Mouse (Mus musculus) embryonic facial prominence, embryonic 13.5 days (tissue): ENCODE results near the gene Dcaf17. TPM values are rescaled to one million over a fixed set of nuclear protein-coding genes. Genes with fewer than 3 reads are reported as not detected.
A peak's percentile ranks its signal among the peaks of the same experiment; 100 is the strongest.

Experiments
- ATAC-seq: fragments of 200-750 bp; cut with Nextera tagmentation; 2 replicates; pipeline ENCODE4 v1.8.0; 2017; ENCODE audit warnings: low read depth; ENCODE audit not compliant: insufficient number of reproducible peaks, insufficient read depth, low FRiP score, low TSS enrichment
- H3K27ac ChIP-seq: fragments of 300-500 bp; sonication (generic); 2 replicates; pipeline ENCODE4 v1.5.1; 2015; ENCODE audit warnings: moderate library complexity, mild to moderate bottlenecking, inconsistent platforms
- H3K27me3 ChIP-seq: fragments of 300-500 bp; sonication (generic); 2 replicates; pipeline ENCODE4 v1.6.1; 2015; ENCODE audit warnings: mild to moderate bottlenecking, inconsistent platforms
- H3K36me3 ChIP-seq: fragments of 300-500 bp; sonication (generic); 2 replicates; pipeline ENCODE4 v1.6.1; 2015; ENCODE audit warnings: mild to moderate bottlenecking, inconsistent platforms
- H3K4me1 ChIP-seq: fragments of 300-500 bp; sonication (generic); 2 replicates; pipeline ENCODE4 v1.6.1; 2015; ENCODE audit warnings: inconsistent platforms
- H3K4me2 ChIP-seq: fragments of 300-500 bp; sonication (generic); 2 replicates; pipeline ENCODE4 v1.6.1; 2015; ENCODE audit warnings: moderate library complexity, mild to moderate bottlenecking, inconsistent platforms
- H3K4me3 ChIP-seq: fragments of 300-500 bp; sonication (generic); 2 replicates; pipeline ENCODE4 v1.5.1; 2015; ENCODE audit warnings: mild to moderate bottlenecking, inconsistent platforms
- H3K9ac ChIP-seq: fragments of 300-500 bp; sonication (generic); 2 replicates; pipeline ENCODE4 v1.6.1; 2015; ENCODE audit warnings: mild to moderate bottlenecking, inconsistent platforms
- H3K9me3 ChIP-seq: fragments of 300-500 bp; sonication (generic); 2 replicates; pipeline ENCODE4 v1.6.1; 2016; ENCODE audit warnings: inconsistent platforms
- whole genome bisulfite sequencing: fragments of 180-500 bp; shearing (Covaris S2); methylation state at CpG from one replicate; pipeline ENCODE4 v1.1.7; 2015; ENCODE audit warnings: mixed read lengths; 5-methylcytosine and 5-hydroxymethylcytosine counted together
- polyA plus RNA-seq: library from polyadenylated mRNA; unstranded; fragments of >200 nt; fragmentation: Nextera tagmentation; extraction: Ambion mirVana; gene quantifications from 2 replicates; pipeline ENCODE4 v1.2.1, GENCODE M21; 2015

Dcaf17 gene
- 34.5 and 38.6 TPM in 2 replicates for polyA plus RNA-seq

- H3K4me1 ChIP-seq: peaks cover 13% of the 10 kb centered on the region
- no peaks in the 10 kb centered on the region for H3K27me3 ChIP-seq
- H3K9ac ChIP-seq: peak within 1 kb of the TSS; percentile 92
- H3K27ac ChIP-seq: peak within 1 kb of the TSS; percentile 96
- H3K36me3 ChIP-seq: peaks cover 15% of the 10 kb centered on the region
- H3K4me2 ChIP-seq: peak within 1 kb of the TSS; percentile 76
- no peaks in the 10 kb centered on the region for H3K9me3 ChIP-seq
- peak; percentile 96 for ATAC-seq
- H3K4me3 ChIP-seq: peak within 1 kb of the TSS; percentile 90
- WGBS: under 1% methylated on average over 57 of the region's 57 CpGs
Observed at GRCm38 (mm10) chr2:71055300-71056114, at the start of gene Dcaf17, which contains the start of gene Mettl8. Dcaf17 (plus strand) TSS chr2:71055328. Mettl8 (minus strand) TSS chr2:71055583.

- H3K4me2 ChIP-seq: no peak overlapping the region
- no peaks in the 10 kb centered on the region for H3K27me3 ChIP-seq
- no peak overlapping the region for H3K27ac ChIP-seq
- ATAC-seq: no peak
- no peaks in the 10 kb centered on the region for H3K4me1 ChIP-seq
- no peak overlapping the region for H3K9ac ChIP-seq
- WGBS: 91% methylated on average over 1 of the region's 1 CpGs
- no peaks in the 10 kb centered on the region for H3K36me3 ChIP-seq
- H3K4me3 ChIP-seq: no peak overlapping the region
- 0 out of 2 replicates have a peak, but pooled peaks cover 4% of the 10 kb centered on the region for H3K9me3 ChIP-seq
Observed at GRCm38 (mm10) chr2:71011816-71012215, 43.3 kb upstream of the Dcaf17 start.

GRCm38 (mm10) chr2:71013521-71013920 lies 41.6 kb upstream of the Dcaf17 start:
- Histone ChIP-seq H3K4me1 (no peaks in the 10 kb centered on the region), H3K27ac (no peak overlapping the region), H3K9me3 (0 out of 2 replicates have a peak, but pooled peaks cover 4% of the 10 kb centered on the region), H3K4me3 (no peak overlapping the region), H3K9ac (no peak overlapping the region), H3K27me3 (no peaks in the 10 kb centered on the region), H3K36me3 (no peaks in the 10 kb centered on the region), H3K4me2 (no peak overlapping the region)
- 93% methylated on average over 7 of the region's 7 CpGs for WGBS
- no peak for ATAC-seq

GRCm38 (mm10) chr2:71019277-71019676 lies 35.9 kb upstream of the Dcaf17 start:
- H3K9ac ChIP-seq: no peak overlapping the region

GRCm38 (mm10) chr2:71019704-71020375 lies 35.3 kb upstream of the Dcaf17 start:
- H3K4me1 ChIP-seq: 0 out of 2 replicates have a peak, but pooled peaks cover 2% of the 10 kb centered on the region
- ATAC-seq: no peak
- no peak overlapping the region for H3K9ac ChIP-seq
- WGBS: 70% methylated on average over 8 of the region's 8 CpGs
- no peaks in the 10 kb centered on the region for H3K9me3 ChIP-seq
- no peaks in the 10 kb centered on the region for H3K36me3 ChIP-seq
- H3K4me3 ChIP-seq: no peak overlapping the region
- no peaks in the 10 kb centered on the region for H3K27me3 ChIP-seq
- no peak overlapping the region for H3K4me2 ChIP-seq
- no peak overlapping the region for H3K27ac ChIP-seq

More at GRCm38 (mm10) chr2:71019277-71019676, 35.9 kb upstream of the Dcaf17 start:
- Histone ChIP-seq H3K27ac (no peak overlapping the region), H3K27me3 (no peaks in the 10 kb centered on the region), H3K4me1 (0 out of 2 replicates have a peak, but pooled peaks cover 2% of the 10 kb centered on the region), H3K4me2 (no peak overlapping the region), H3K36me3 (no peaks in the 10 kb centered on the region), H3K4me3 (no peak overlapping the region), H3K9me3 (no peaks in the 10 kb centered on the region)
- no peak for ATAC-seq
- WGBS: 76% methylated on average over 9 of the region's 9 CpGs

GRCm38 (mm10) chr2:71020674-71021073 lies 34.5 kb upstream of the Dcaf17 start:
- WGBS: 77% methylated on average over 8 of the region's 8 CpGs
- no peak overlapping the region for H3K4me3 ChIP-seq
- peaks cover 7% of the 10 kb centered on the region for H3K4me1 ChIP-seq
- H3K27ac ChIP-seq: no peak overlapping the region
- H3K27me3 ChIP-seq: no peaks in the 10 kb centered on the region
- ATAC-seq: no peak
- no peak overlapping the region for H3K9ac ChIP-seq
- H3K36me3 ChIP-seq: no peaks in the 10 kb centered on the region
- no peaks in the 10 kb centered on the region for H3K9me3 ChIP-seq
- no peak overlapping the region for H3K4me2 ChIP-seq

GRCm38 (mm10) chr2:71022991-71023390 lies 32.1 kb upstream of the Dcaf17 start:
- Histone ChIP-seq H3K36me3 (no peaks in the 10 kb centered on the region), H3K4me2 (no peak overlapping the region), H3K4me3 (no peak overlapping the region), H3K27ac (no peak overlapping the region), H3K9ac (no peak overlapping the region), H3K4me1 (peaks cover 20% of the 10 kb centered on the region), H3K27me3 (no peaks in the 10 kb centered on the region), H3K9me3 (no peaks in the 10 kb centered on the region)
- WGBS: 93% methylated on average over 6 of the region's 6 CpGs
- ATAC-seq: no peak

- WGBS: 92% methylated on average over 6 of the region's 6 CpGs
Observed at GRCm38 (mm10) chr2:71023986-71024385, 31.1 kb upstream of the Dcaf17 start.

GRCm38 (mm10) chr2:71025576-71026315 lies 29.4 kb upstream of the Dcaf17 start:
- Histone ChIP-seq H3K9ac (peak overlapping the region; percentile 44; the same call in 1 of the 2 replicates), H3K27ac (peak overlapping the region; percentile 64), H3K4me2 (peak overlapping the region; percentile 33)

More at GRCm38 (mm10) chr2:71023986-71024385, 31.1 kb upstream of the Dcaf17 start:
- H3K27me3 ChIP-seq: no peaks in the 10 kb centered on the region
- peaks cover 20% of the 10 kb centered on the region for H3K4me1 ChIP-seq
- no peaks in the 10 kb centered on the region for H3K36me3 ChIP-seq
- H3K4me2 ChIP-seq: no peak overlapping the region
- no peak for ATAC-seq
- no peak overlapping the region for H3K9ac ChIP-seq
- no peak overlapping the region for H3K27ac ChIP-seq
- no peak overlapping the region for H3K4me3 ChIP-seq
- H3K9me3 ChIP-seq: no peaks in the 10 kb centered on the region

GRCm38 (mm10) chr2:71026787-71027186 lies 28.3 kb upstream of the Dcaf17 start:
- Histone ChIP-seq H3K36me3 (no peaks in the 10 kb centered on the region), H3K27ac (no peak overlapping the region), H3K27me3 (no peaks in the 10 kb centered on the region), H3K4me3 (no peak overlapping the region), H3K9ac (no peak overlapping the region), H3K9me3 (no peaks in the 10 kb centered on the region), H3K4me2 (no peak overlapping the region), H3K4me1 (peaks cover 25% of the 10 kb centered on the region)
- peak; percentile 56; the same call in 1 of the 2 replicates for ATAC-seq
- WGBS: 43% methylated on average over 5 of the region's 5 CpGs

More at GRCm38 (mm10) chr2:71025576-71026315, 29.4 kb upstream of the Dcaf17 start:
- H3K9me3 ChIP-seq: no peaks in the 10 kb centered on the region
- peaks cover 18% of the 10 kb centered on the region for H3K4me1 ChIP-seq
- H3K4me3 ChIP-seq: no peak overlapping the region; the same call in 1 of the 2 replicates
- 28% methylated on average over 12 of the region's 12 CpGs for WGBS
- ATAC-seq: no peak
- H3K27me3 ChIP-seq: no peaks in the 10 kb centered on the region
- no peaks in the 10 kb centered on the region for H3K36me3 ChIP-seq

GRCm38 (mm10) chr2:71027631-71028030 lies 27.5 kb upstream of the Dcaf17 start:
- no peak overlapping the region for H3K27ac ChIP-seq
- WGBS: 98% methylated on average over 9 of the region's 9 CpGs
- no peak overlapping the region for H3K4me3 ChIP-seq

More at GRCm38 (mm10) chr2:71027631-71028030, 27.5 kb upstream of the Dcaf17 start:
- Histone ChIP-seq H3K27me3 (no peaks in the 10 kb centered on the region), H3K9me3 (no peaks in the 10 kb centered on the region), H3K4me1 (peaks cover 33% of the 10 kb centered on the region), H3K36me3 (no peaks in the 10 kb centered on the region), H3K4me2 (no peak overlapping the region), H3K9ac (no peak overlapping the region)
- no peak for ATAC-seq
